Mouse (Mus musculus): ENCODE data around the gene Ttc28. TPM values are rescaled to one million over a fixed set of nuclear protein-coding genes. Genes with fewer than 3 reads are reported as not detected.
A peak's percentile ranks its signal among the peaks of the same experiment; 100 is the strongest.

Gene Ttc28
- polyA plus RNA-seq, 1 experiment from 2014 or later: 13.9 TPM

GRCm38 (mm10) chr5:111200915-111201610, 321.5 kb downstream of the Ttc28 start:
- 0 out of 2 replicates have a peak overlapping the region, but pooled peaks have one; percentile 47 for H3K27ac ChIP-seq
- WGBS: 38% methylated on average over 16 of the region's 16 CpGs
- H3K36me3 ChIP-seq: 0 out of 2 replicates have a peak, but pooled peaks cover 4% of the 10 kb centered on the region
- 0 out of 2 replicates have a peak overlapping the region, but pooled peaks have one; percentile 14 for H3K9ac ChIP-seq
- no peak overlapping the region for H3K4me2 ChIP-seq
- ATAC-seq (replicated peaks; ENCODE audit: low FRiP score): peak; percentile 7; the same call in 1 of the 2 replicates
- H3K4me3 ChIP-seq (replicated peaks): no peak overlapping the region
- no peaks in the 10 kb centered on the region for H3K9me3 ChIP-seq (replicated peaks)
- no peaks in the 10 kb centered on the region for H3K27me3 ChIP-seq
- peaks cover 62% of the 10 kb centered on the region for H3K4me1 ChIP-seq

- no peak for ATAC-seq (replicated peaks; ENCODE audit: low FRiP score)
- H3K36me3 ChIP-seq: no peaks in the 10 kb centered on the region
- no peaks in the 10 kb centered on the region for H3K27me3 ChIP-seq
- peaks cover 81% of the 10 kb centered on the region for H3K4me1 ChIP-seq
- 71% methylated on average over 5 of the region's 5 CpGs for WGBS
- H3K4me2 ChIP-seq: no peak overlapping the region
- H3K9me3 ChIP-seq (replicated peaks): no peaks in the 10 kb centered on the region
- peak overlapping the region; percentile 83 for H3K27ac ChIP-seq
- no peak overlapping the region for H3K4me3 ChIP-seq (replicated peaks)
- H3K9ac ChIP-seq: no peak overlapping the region
Measured at GRCm38 (mm10) chr5:111204221-111204620, 324.6 kb downstream of the Ttc28 start.

GRCm38 (mm10) chr5:111204976-111205586, 325.5 kb downstream of the Ttc28 start:
- Histone ChIP-seq H3K27ac (peak overlapping the region; percentile 83), H3K9me3 (replicated peaks) (no peaks in the 10 kb centered on the region), H3K4me2 (no peak overlapping the region), H3K27me3 (no peaks in the 10 kb centered on the region), H3K4me1 (peaks cover 76% of the 10 kb centered on the region), H3K36me3 (no peaks in the 10 kb centered on the region), H3K4me3 (replicated peaks) (no peak overlapping the region), H3K9ac (no peak overlapping the region)
- 18% methylated on average over 4 of the region's 4 CpGs for WGBS
- no peak for ATAC-seq (replicated peaks; ENCODE audit: low FRiP score)

GRCm38 (mm10) chr5:111205817-111206216, 326.2 kb downstream of the Ttc28 start:
- peak overlapping the region; percentile 78 for H3K27ac ChIP-seq

GRCm38 (mm10) chr5:111207924-111208659, 328.5 kb downstream of the Ttc28 start:
- Histone ChIP-seq H3K4me3 (replicated peaks) (no peak overlapping the region), H3K27ac (0 out of 2 replicates have a peak overlapping the region, but pooled peaks have one; percentile 41), H3K4me1 (peaks cover 66% of the 10 kb centered on the region), H3K36me3 (no peaks in the 10 kb centered on the region), H3K9ac (no peak overlapping the region), H3K9me3 (replicated peaks) (no peaks in the 10 kb centered on the region), H3K4me2 (peak overlapping the region; percentile 27; the same call in 1 of the 2 replicates), H3K27me3 (no peaks in the 10 kb centered on the region)
- 59% methylated on average over 8 of the region's 8 CpGs for WGBS
- peak; percentile 43; the same call in 1 of the 2 replicates for ATAC-seq (replicated peaks; ENCODE audit: low FRiP score)

More at GRCm38 (mm10) chr5:111205817-111206216, 326.2 kb downstream of the Ttc28 start:
- ATAC-seq (replicated peaks; ENCODE audit: low FRiP score): no peak
- WGBS: 11% methylated on average over 4 of the region's 4 CpGs
- Histone ChIP-seq H3K4me2 (no peak overlapping the region), H3K27me3 (no peaks in the 10 kb centered on the region), H3K36me3 (no peaks in the 10 kb centered on the region), H3K9me3 (replicated peaks) (no peaks in the 10 kb centered on the region), H3K9ac (no peak overlapping the region), H3K4me3 (replicated peaks) (no peak overlapping the region), H3K4me1 (peaks cover 75% of the 10 kb centered on the region)

GRCm38 (mm10) chr5:111208660-111208969, 329.0 kb downstream of the Ttc28 start:
- H3K9me3 ChIP-seq (replicated peaks): no peaks in the 10 kb centered on the region
- no peaks in the 10 kb centered on the region for H3K27me3 ChIP-seq
- peak overlapping the region; percentile 27; the same call in 1 of the 2 replicates for H3K4me2 ChIP-seq
- peaks cover 66% of the 10 kb centered on the region for H3K4me1 ChIP-seq
- H3K4me3 ChIP-seq (replicated peaks): no peak overlapping the region
- H3K27ac ChIP-seq: no peak overlapping the region
- no peak for ATAC-seq (replicated peaks; ENCODE audit: low FRiP score)
- WGBS: 50% methylated on average over 5 of the region's 5 CpGs
- no peak overlapping the region for H3K9ac ChIP-seq
- no peaks in the 10 kb centered on the region for H3K36me3 ChIP-seq

GRCm38 (mm10) chr5:111213935-111214450, 334.4 kb downstream of the Ttc28 start:
- H3K36me3 ChIP-seq: no peaks in the 10 kb centered on the region
- peaks cover 60% of the 10 kb centered on the region for H3K4me1 ChIP-seq
- 0 out of 2 replicates have a peak overlapping the region, but pooled peaks have one; percentile 5 for H3K4me2 ChIP-seq
- no peak overlapping the region for H3K9ac ChIP-seq
- no peaks in the 10 kb centered on the region for H3K9me3 ChIP-seq (replicated peaks)
- no peaks in the 10 kb centered on the region for H3K27me3 ChIP-seq
- WGBS: 32% methylated on average over 8 of the region's 8 CpGs
- peak overlapping the region; percentile 85 for H3K27ac ChIP-seq
- no peak overlapping the region for H3K4me3 ChIP-seq (replicated peaks)
- ATAC-seq (replicated peaks; ENCODE audit: low FRiP score): peak; percentile 83

- Histone ChIP-seq H3K9ac (no peak overlapping the region), H3K27ac (no peak overlapping the region), H3K4me3 (replicated peaks) (no peak overlapping the region), H3K36me3 (no peaks in the 10 kb centered on the region), H3K9me3 (replicated peaks) (no peaks in the 10 kb centered on the region), H3K4me2 (no peak overlapping the region), H3K27me3 (no peaks in the 10 kb centered on the region), H3K4me1 (peaks cover 60% of the 10 kb centered on the region)
- ATAC-seq (replicated peaks; ENCODE audit: low FRiP score): no peak
- 52% methylated on average over 13 of the region's 13 CpGs for WGBS
Measured at GRCm38 (mm10) chr5:111214890-111215289, 335.3 kb downstream of the Ttc28 start.

- Histone ChIP-seq H3K9ac (no peak overlapping the region), H3K36me3 (no peaks in the 10 kb centered on the region), H3K27ac (no peak overlapping the region), H3K4me1 (peaks cover 62% of the 10 kb centered on the region), H3K27me3 (no peaks in the 10 kb centered on the region), H3K9me3 (replicated peaks) (no peaks in the 10 kb centered on the region), H3K4me3 (replicated peaks) (no peak overlapping the region), H3K4me2 (no peak overlapping the region)
- no peak for ATAC-seq (replicated peaks; ENCODE audit: low FRiP score)
- 55% methylated on average over 11 of the region's 11 CpGs for WGBS
Measured at GRCm38 (mm10) chr5:111215722-111216121, 336.1 kb downstream of the Ttc28 start.

- H3K36me3 ChIP-seq: no peaks in the 10 kb centered on the region
- H3K27me3 ChIP-seq: no peaks in the 10 kb centered on the region
- H3K9me3 ChIP-seq (replicated peaks): no peaks in the 10 kb centered on the region
- H3K27ac ChIP-seq: no peak overlapping the region
- no peak for ATAC-seq (replicated peaks; ENCODE audit: low FRiP score)
- no peak overlapping the region for H3K9ac ChIP-seq
- no peak overlapping the region for H3K4me3 ChIP-seq (replicated peaks)
- H3K4me1 ChIP-seq: peaks cover 63% of the 10 kb centered on the region
- WGBS: 85% methylated on average over 9 of the region's 9 CpGs
- H3K4me2 ChIP-seq: no peak overlapping the region
Measured at GRCm38 (mm10) chr5:111216166-111216565, 336.6 kb downstream of the Ttc28 start.

- Histone ChIP-seq H3K27me3 (no peaks in the 10 kb centered on the region), H3K4me3 (replicated peaks) (no peak overlapping the region), H3K9me3 (replicated peaks) (no peaks in the 10 kb centered on the region), H3K4me2 (0 out of 2 replicates have a peak overlapping the region, but pooled peaks have one; percentile 14), H3K36me3 (no peaks in the 10 kb centered on the region), H3K4me1 (peaks cover 64% of the 10 kb centered on the region), H3K9ac (no peak overlapping the region), H3K27ac (peak overlapping the region; percentile 66)
- ATAC-seq (replicated peaks; ENCODE audit: low FRiP score): no peak
- WGBS: 55% methylated on average over 18 of the region's 18 CpGs
Measured at GRCm38 (mm10) chr5:111217447-111218110, 338.0 kb downstream of the Ttc28 start.
